Mouse (Mus musculus) limb, embryonic 11.5 days (tissue): ENCODE results near the gene Creb3l4. TPM values are rescaled to one million over a fixed set of nuclear protein-coding genes. Genes with fewer than 3 reads are reported as not detected.
"Not testable (repeated sequence)": the region's sequence is repeated elsewhere in the genome, so short reads cannot be mapped to it uniquely, and the experiment has no call there.

ENCODE experiments used
- ATAC-seq: fragments of 200-750 bp; cut with Nextera tagmentation; 2 replicates; pipeline ENCODE4 v1.8.0; 2017; ENCODE audit warnings: low read depth; ENCODE audit not compliant: insufficient number of reproducible peaks, low FRiP score, low TSS enrichment
- DNase-seq: peaks from one replicate; pipeline ENCODE4 v3.0.0-alpha.2; 2015; ENCODE audit warnings: low spot score
- H3K27ac ChIP-seq: fragments of 300-500 bp; sonication (generic); replicated peaks from 2 replicates; pipeline ENCODE4 v1.5.1; 2014; ENCODE audit warnings: low read depth, mild to moderate bottlenecking, low read length
- H3K27me3 ChIP-seq: fragments of 300-500 bp; sonication (generic); 2 replicates; pipeline ENCODE4 v1.6.1; 2014; ENCODE audit warnings: mild to moderate bottlenecking, low read length, mixed read lengths; ENCODE audit not compliant: control insufficient read depth, insufficient read depth
- H3K36me3 ChIP-seq: fragments of 300-500 bp; sonication (generic); 2 replicates; pipeline ENCODE4 v1.6.1; 2014; ENCODE audit warnings: mild to moderate bottlenecking, low read length, moderate library complexity, mixed read lengths; ENCODE audit not compliant: control insufficient read depth, insufficient read depth
- H3K4me1 ChIP-seq: fragments of 300-500 bp; sonication (generic); 2 replicates; pipeline ENCODE4 v1.6.1; 2014; ENCODE audit warnings: low read length, mixed read lengths; ENCODE audit not compliant: control insufficient read depth, insufficient read depth
- H3K4me2 ChIP-seq: fragments of 300-500 bp; sonication (generic); 2 replicates; pipeline ENCODE4 v1.6.1; 2014; ENCODE audit warnings: low read depth, mild to moderate bottlenecking, moderate library complexity; ENCODE audit not compliant: severe bottlenecking
- H3K4me3 ChIP-seq: fragments of 300-500 bp; sonication (generic); 2 replicates; pipeline ENCODE4 v1.5.1; 2014; ENCODE audit warnings: low read depth, low read length
- H3K9ac ChIP-seq: fragments of 300-500 bp; sonication (generic); 2 replicates; pipeline ENCODE4 v1.6.1; 2014; ENCODE audit warnings: mild to moderate bottlenecking, low read length
- H3K9me3 ChIP-seq: fragments of 300-500 bp; sonication (generic); 2 replicates; pipeline ENCODE4 v1.6.1; 2016; ENCODE audit warnings: low read length; ENCODE audit not compliant: control insufficient read depth
- WGBS: fragments of 180-500 bp; shearing (Covaris S2); extraction: QIAGEN DNeasy Blood & Tissue Kit; methylation state at CpG from one replicate; pipeline ENCODE4 v1.1.7; 2014; 5-methylcytosine and 5-hydroxymethylcytosine counted together
- polyA plus RNA-seq: library from polyadenylated mRNA; unstranded; fragments of >200 nt; fragmentation: Nextera tagmentation; extraction: Ambion mirVana; gene quantifications from 2 replicates; pipeline ENCODE4 v1.2.1, GENCODE M21; 2014

Creb3l4 gene
- polyA plus RNA-seq, 1 experiment from 2014 or later = 11.0 TPM

GRCm38 (mm10) chr3:90256731-90257530 lies 13.6 kb upstream of the Creb3l4 start:
- 93% methylated on average over 19 of the region's 19 CpGs for WGBS
- ATAC-seq (no peak), DNase-seq (no peak)
- no peaks in the 10 kb centered on the region for H3K4me1 ChIP-seq
- H3K27me3 ChIP-seq = no peaks in the 10 kb centered on the region
- H3K4me2 ChIP-seq = no peak overlapping the region
- no peak overlapping the region for H3K4me3 ChIP-seq
- peaks cover 5% of the 10 kb centered on the region; the same call in 1 of the 2 replicates for H3K36me3 ChIP-seq
- H3K9me3 ChIP-seq = no peaks in the 10 kb centered on the region
- no peak overlapping the region for H3K9ac ChIP-seq
- H3K27ac ChIP-seq = no peak overlapping the region

- Histone ChIP-seq H3K4me1 (no peaks in the 10 kb centered on the region), H3K4me2 (no peak overlapping the region), H3K36me3 (peaks cover 8% of the 10 kb centered on the region), H3K4me3 (no peak overlapping the region), H3K9ac (no peak overlapping the region), H3K27me3 (no peaks in the 10 kb centered on the region), H3K27ac (no peak overlapping the region), H3K9me3 (no peaks in the 10 kb centered on the region)
- no peak for ATAC-seq
- 93% methylated on average over 14 of the region's 14 CpGs for WGBS
- no peak for DNase-seq
Measured at GRCm38 (mm10) chr3:90255784-90256353, 12.6 kb upstream of the Creb3l4 start.

- H3K4me2 ChIP-seq = peak overlapping the region; percentile 64
- WGBS = 30% methylated on average over 2 of the region's 2 CpGs
- DNase-seq = no peak
- H3K36me3 ChIP-seq = peaks cover 8% of the 10 kb centered on the region
- peak overlapping the region; percentile 76 for H3K9ac ChIP-seq
- H3K4me3 ChIP-seq = peak overlapping the region; percentile 73
- H3K27ac ChIP-seq = no peak overlapping the region
- H3K27me3 ChIP-seq = no peaks in the 10 kb centered on the region
- H3K4me1 ChIP-seq = no peaks in the 10 kb centered on the region
- no peak for ATAC-seq
- no peaks in the 10 kb centered on the region for H3K9me3 ChIP-seq
Measured at GRCm38 (mm10) chr3:90255194-90255565, 11.9 kb upstream of the Creb3l4 start.

GRCm38 (mm10) chr3:90254419-90255193 lies 11.3 kb upstream of the Creb3l4 start:
- WGBS = 1% methylated on average over 41 of the region's 41 CpGs
- Histone ChIP-seq H3K9me3 (no peaks in the 10 kb centered on the region), H3K4me1 (no peaks in the 10 kb centered on the region), H3K27me3 (no peaks in the 10 kb centered on the region), H3K4me2 (peak overlapping the region; percentile 64), H3K27ac (peak overlapping the region; percentile 64; the same call in 1 of the 2 replicates), H3K9ac (peak overlapping the region; percentile 76), H3K36me3 (peaks cover 5% of the 10 kb centered on the region), H3K4me3 (peak overlapping the region; percentile 73)
- DNase-seq (no peak), ATAC-seq (peak; percentile 71)

- peaks cover 1% of the 10 kb centered on the region for H3K4me1 ChIP-seq
- peak within 1 kb of the TSS; percentile 73 for H3K4me3 ChIP-seq
- DNase-seq = peak; percentile 97
- peak; percentile 94 for ATAC-seq
- H3K4me2 ChIP-seq = peak within 1 kb of the TSS; percentile 64
- H3K27me3 ChIP-seq = no peaks in the 10 kb centered on the region
- no peaks in the 10 kb centered on the region for H3K9me3 ChIP-seq
- H3K9ac ChIP-seq = peak within 1 kb of the TSS; percentile 76
- H3K36me3 ChIP-seq = peaks cover 7% of the 10 kb centered on the region
- peak within 1 kb of the TSS; percentile 64; the same call in 1 of the 2 replicates for H3K27ac ChIP-seq
- 2% methylated on average over 40 of the region's 40 CpGs for WGBS
Measured at GRCm38 (mm10) chr3:90253653-90254418, 10.5 kb upstream of the Creb3l4 start, which contains the start of gene Crtc2. Gene Crtc2 (plus strand): TSS chr3:90254163.

- not testable (repeated sequence) for H3K27ac ChIP-seq, H3K36me3 ChIP-seq, H3K9ac ChIP-seq, H3K27me3 ChIP-seq, H3K9me3 ChIP-seq, H3K4me3 ChIP-seq, H3K4me2 ChIP-seq, ATAC-seq, H3K4me1 ChIP-seq, DNase-seq
- WGBS = 75% methylated on average over 1 of the region's 1 CpGs
Measured at GRCm38 (mm10) chr3:90253174-90253573, 9.9 kb upstream of the Creb3l4 start.

GRCm38 (mm10) chr3:90252659-90253058 lies 9.3 kb upstream of the Creb3l4 start:
- not testable (repeated sequence) for H3K9me3 ChIP-seq, ATAC-seq, H3K4me3 ChIP-seq, H3K4me2 ChIP-seq, H3K27ac ChIP-seq, H3K9ac ChIP-seq, H3K4me1 ChIP-seq, DNase-seq, H3K27me3 ChIP-seq, H3K36me3 ChIP-seq
- WGBS = 93% methylated on average over 2 of the region's 2 CpGs
